ENCODE assay signal across 9 mouse cellular contexts in the genomic region with DNA sequence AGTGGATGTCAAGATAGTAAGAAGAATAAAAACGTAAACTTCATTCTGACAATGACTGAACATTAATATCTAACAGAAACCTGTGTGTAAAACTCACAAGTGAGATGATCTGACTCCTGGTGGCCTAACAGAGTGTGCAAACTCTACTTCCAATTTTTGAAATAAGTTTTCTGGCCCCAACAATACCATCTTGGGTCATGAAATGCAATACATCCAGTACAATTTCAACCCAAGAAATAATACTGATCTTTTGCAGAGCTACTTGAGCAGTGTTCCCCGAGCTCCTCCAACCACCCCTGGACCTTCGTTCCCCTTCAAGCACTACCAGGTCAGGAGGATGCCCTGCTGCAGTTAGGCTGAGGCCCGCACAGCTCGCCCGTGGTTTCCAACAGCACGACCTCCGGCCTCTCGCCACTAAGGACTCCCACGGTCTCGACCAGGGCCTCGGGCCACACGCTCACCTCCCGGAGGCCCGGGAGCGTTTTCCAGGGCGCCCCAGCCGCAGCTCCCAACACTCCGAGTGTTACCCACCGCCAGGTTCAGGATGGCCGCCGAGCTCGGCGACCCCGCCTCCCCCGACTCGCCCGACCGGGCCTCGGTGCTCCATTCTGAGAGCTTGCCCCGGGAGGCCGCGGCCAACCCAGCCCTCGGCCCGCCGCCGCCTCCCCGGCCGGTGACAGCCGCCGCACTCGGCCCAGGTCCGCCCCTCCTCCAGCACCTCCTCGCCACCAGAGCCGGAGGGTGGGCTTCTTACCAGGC. TPM values are rescaled to one million over a fixed set of nuclear protein-coding genes. Genes with fewer than 3 reads are reported as not detected.
DNase-seq lines count a peak whose midpoint lies in the region; ATAC-seq and TF ChIP-seq lines count a peak whose summit lies in the region.
"Had no signal": no experiment of that assay in that cellular context is flagged by ENCODE, and none has a peak within 500 bp of the region (broad histone marks: within the 10 kb centered on the region; RNA-seq: fewer than 3 reads in every experiment).

No protein-coding gene starts in this region.

- no peaks in the 10 kb centered on the region for H3K27me3 ChIP-seq in heart, embryonic 10.5 days (ENCODE audit: insufficient read depth, poor library complexity, severe bottlenecking)
- no peaks in the 10 kb centered on the region for H3K27me3 ChIP-seq in kidney, embryonic 14.5 days (ENCODE audit: control insufficient read depth, insufficient read depth, low read length)
- H3K27me3 ChIP-seq in liver, postnatal 0 days (ENCODE audit: insufficient read depth, low read length): no peaks in the 10 kb centered on the region
- no peaks in the 10 kb centered on the region for H3K27me3 ChIP-seq in neural tube, embryonic 13.5 days

- no peak for TF ChIP-seq POLR2A in brain, embryonic 14.5 days (IDR thresholded peaks at IDR 0.05; ENCODE audit: borderline replicate concordance, extremely low read depth, insufficient read depth, insufficient read length, poor library complexity, severe bottlenecking)

- TF ChIP-seq EP300 in liver, postnatal 0 days (IDR thresholded peaks at IDR 0.05; ENCODE audit: low read depth): no peak

- no peaks in the 10 kb centered on the region for H3K9me3 ChIP-seq in heart, embryonic 10.5 days
- H3K9me3 ChIP-seq in kidney, embryonic 14.5 days (ENCODE audit: control insufficient read depth, low read length): no peaks in the 10 kb centered on the region
- no peaks in the 10 kb centered on the region for H3K9me3 ChIP-seq in liver, postnatal 0 days (ENCODE audit: low read length)
- H3K9me3 ChIP-seq in neural tube, embryonic 13.5 days: no peaks in the 10 kb centered on the region

- H3K27ac ChIP-seq in heart, embryonic 10.5 days: peak overlapping the region; percentile 100
- peak overlapping the region; percentile 95 for H3K27ac ChIP-seq in kidney, embryonic 14.5 days (ENCODE audit: low read depth, low read length)
- H3K27ac ChIP-seq in liver, postnatal 0 days (ENCODE audit: low read depth): peak overlapping the region; percentile 97
- peak overlapping the region; percentile 97 for H3K27ac ChIP-seq in neural tube, embryonic 13.5 days (replicated peaks)

- H3K4me1 ChIP-seq in heart, embryonic 10.5 days: peaks cover 7% of the 10 kb centered on the region
- peaks cover 7% of the 10 kb centered on the region for H3K4me1 ChIP-seq in kidney, embryonic 14.5 days (ENCODE audit: control insufficient read depth, insufficient read depth, low read length)
- peaks cover 30% of the 10 kb centered on the region for H3K4me1 ChIP-seq in liver, postnatal 0 days (ENCODE audit: insufficient read depth)
- H3K4me1 ChIP-seq in neural tube, embryonic 13.5 days (replicated peaks): peaks cover 32% of the 10 kb centered on the region

- H3K4me2 ChIP-seq in kidney, embryonic 14.5 days (replicated peaks; ENCODE audit: low read depth, low read length): peak overlapping the region; percentile 60
- H3K4me2 ChIP-seq in liver, postnatal 0 days (ENCODE audit: low read depth, low read length): peak overlapping the region; percentile 62
- peak overlapping the region; percentile 73 for H3K4me2 ChIP-seq in neural tube, embryonic 13.5 days

- DNase-seq in thymus, postnatal 0 days (ENCODE audit: low spot score): peak; percentile 41
- no peak for DNase-seq in thymus, postnatal 36 days
- DNase-seq in brain, embryonic 14.5 days (ENCODE audit: low read depth): peak; percentile 55
- peak; percentile 82 for DNase-seq in heart, embryonic 10.5 days (ENCODE audit: low spot score)
- DNase-seq in liver, postnatal 0 days: no peak
- peak; percentile 33 to 44 for DNase-seq in urinary bladder, postnatal 36 days (ENCODE audit: low spot score in 2 of 2)

- 0 out of 2 replicates have a peak, but pooled peaks cover 2% of the 10 kb centered on the region for H3K36me3 ChIP-seq in heart, embryonic 10.5 days
- no peaks in the 10 kb centered on the region for H3K36me3 ChIP-seq in kidney, embryonic 14.5 days (ENCODE audit: control insufficient read depth, insufficient read depth, low read length)
- H3K36me3 ChIP-seq in liver, postnatal 0 days (replicated peaks; ENCODE audit: insufficient read depth, low read length): 0 out of 2 replicates have a peak, but pooled peaks cover 2% of the 10 kb centered on the region
- H3K36me3 ChIP-seq in neural tube, embryonic 13.5 days: no peaks in the 10 kb centered on the region

- peak overlapping the region; percentile 90 for H3K4me3 ChIP-seq in heart, embryonic 10.5 days
- peak overlapping the region; percentile 97 for H3K4me3 ChIP-seq in kidney, embryonic 14.5 days (ENCODE audit: low read length)
- peak overlapping the region; percentile 98 for H3K4me3 ChIP-seq in liver, postnatal 0 days (ENCODE audit: low read depth, low read length)
- peak overlapping the region; percentile 94 for H3K4me3 ChIP-seq in neural tube, embryonic 13.5 days

- WGBS in heart, embryonic 10.5 days: 1% methylated on average over 45 of the region's 45 CpGs
- under 1% methylated on average over 44 of the region's 45 CpGs for WGBS in kidney, embryonic 14.5 days
- under 1% methylated on average over 45 of the region's 45 CpGs for WGBS in liver, postnatal 0 days (ENCODE audit: insufficient replicate concordance)
- 1% methylated on average over 43 of the region's 45 CpGs for WGBS in neural tube, embryonic 13.5 days

- H3K9ac ChIP-seq in kidney, embryonic 14.5 days (ENCODE audit: low read depth, low read length): peak overlapping the region; percentile 93
- peak overlapping the region; percentile 97 for H3K9ac ChIP-seq in liver, postnatal 0 days (replicated peaks)
- peak overlapping the region; percentile 99 for H3K9ac ChIP-seq in neural tube, embryonic 13.5 days

- peak; percentile 93 for ATAC-seq in kidney, embryonic 14.5 days (ENCODE audit: low FRiP score, low TSS enrichment)
- peak; percentile 82 for ATAC-seq in liver, postnatal 0 days
- peak; percentile 93 for ATAC-seq in neural tube, embryonic 13.5 days (ENCODE audit: low read depth)

- TF ChIP-seq CTCF in brain, embryonic 14.5 days (IDR thresholded peaks at IDR 0.05; ENCODE audit: borderline replicate concordance, extremely low read depth, insufficient read depth, insufficient read length): no peak
- TF ChIP-seq CTCF in liver, postnatal 0 days (IDR thresholded peaks at IDR 0.05; ENCODE audit: low read depth): peak; percentile 42

RNA-seq across cellular contexts. Expression of a gene that starts 0.6 kb away (rescaled TPM):
- polyA plus RNA-seq in thymus, postnatal 0 days (2015; fragmentation: Nextera tagmentation; extraction: Ambion mirVana): 23.4 and 23.6 TPM in 2 replicates
- polyA plus RNA-seq in brain, embryonic 14.5 days (2012; rRNA removed): 41.4 and 53.7 TPM in 2 replicates
- polyA plus RNA-seq in heart, embryonic 10.5 days (2016; fragmentation: Nextera tagmentation; extraction: Ambion mirVana): 23.7 and 28.0 TPM in 2 replicates
- 13.4 and 26.2 TPM in 2 replicates for polyA plus RNA-seq in kidney, embryonic 14.5 days (2014; fragmentation: Nextera tagmentation; extraction: Ambion mirVana)
- 10.3 and 11.2 TPM in 2 replicates for polyA plus RNA-seq in liver, postnatal 0 days (2015; fragmentation: Nextera tagmentation; extraction: Ambion mirVana)
- 28.1 and 33.4 TPM in 2 replicates for polyA plus RNA-seq in neural tube, embryonic 13.5 days (2015; fragmentation: Nextera tagmentation; extraction: Ambion mirVana)

RNA-seq across cellular contexts. Expression of a gene that starts 25.8 kb away (rescaled TPM):
- not detected in 2 replicates for polyA plus RNA-seq in thymus, postnatal 0 days (2015; fragmentation: Nextera tagmentation; extraction: Ambion mirVana)
- not detected in 2 replicates for polyA plus RNA-seq in brain, embryonic 14.5 days (2012; rRNA removed)
- polyA plus RNA-seq in heart, embryonic 10.5 days (2016; fragmentation: Nextera tagmentation; extraction: Ambion mirVana): not detected in 2 replicates
- not detected in 2 replicates for polyA plus RNA-seq in kidney, embryonic 14.5 days (2014; fragmentation: Nextera tagmentation; extraction: Ambion mirVana)
- polyA plus RNA-seq in liver, postnatal 0 days (2015; fragmentation: Nextera tagmentation; extraction: Ambion mirVana): not detected in 2 replicates
- polyA plus RNA-seq in neural tube, embryonic 13.5 days (2015; fragmentation: Nextera tagmentation; extraction: Ambion mirVana): not detected in 2 replicates
- polyA plus RNA-seq: frontal cortex, adult 2 months had no signal

RNA-seq across cellular contexts. Expression of a gene that starts 43.5 kb away (rescaled TPM):
- polyA plus RNA-seq in thymus, postnatal 0 days (2015; fragmentation: Nextera tagmentation; extraction: Ambion mirVana): 27.3 and 27.4 TPM in 2 replicates
- polyA plus RNA-seq in brain, embryonic 14.5 days (2012; rRNA removed): 27.5 and 32.3 TPM in 2 replicates
- polyA plus RNA-seq in heart, embryonic 10.5 days (2016; fragmentation: Nextera tagmentation; extraction: Ambion mirVana): 32.2 and 36.1 TPM in 2 replicates
- 20.9 and 36.2 TPM in 2 replicates for polyA plus RNA-seq in kidney, embryonic 14.5 days (2014; fragmentation: Nextera tagmentation; extraction: Ambion mirVana)
- 9.5 and 9.7 TPM in 2 replicates for polyA plus RNA-seq in liver, postnatal 0 days (2015; fragmentation: Nextera tagmentation; extraction: Ambion mirVana)
- 22.3 and 23.7 TPM in 2 replicates for polyA plus RNA-seq in neural tube, embryonic 13.5 days (2015; fragmentation: Nextera tagmentation; extraction: Ambion mirVana)

Comparison
In these comparisons a context has a peak if more than half of its experiments do, and no peak if none do; other contexts are left out.
1. DNase-seq: peak in thymus, postnatal 0 days (single experiment), brain, embryonic 14.5 days (single experiment), heart, embryonic 10.5 days (single experiment) and urinary bladder, postnatal 36 days (2 of 2); none in thymus, postnatal 36 days (0 of 2) and liver, postnatal 0 days (single experiment).
2. Peak in every context shown above with its lines, with median percentiles within 50 percentile points of each other: H3K27ac ChIP-seq, H3K4me3 ChIP-seq, ATAC-seq, H3K4me2 ChIP-seq and H3K9ac ChIP-seq.